ENCODE assay signal across 24 mouse cellular contexts in genomic region chr7:121848537-121849168, GRCm38 (mm10). TPM values are rescaled to one million over a fixed set of nuclear protein-coding genes. Genes with fewer than 3 reads are reported as not detected.
DNase-seq lines count a peak whose midpoint lies in the region; ATAC-seq lines count a peak whose summit lies in the region.
"Had no signal": no experiment of that assay in that cellular context is flagged by ENCODE, and none has a peak within 500 bp of the region (broad histone marks: within the 10 kb centered on the region; RNA-seq: fewer than 3 reads in every experiment).

No protein-coding gene starts in this region.

- no peak overlapping the region for H3K4me2 ChIP-seq in heart, embryonic 14.5 days (ENCODE audit: low read length)
- H3K4me2 ChIP-seq in liver, embryonic 11.5 days, result no peak overlapping the region
- no peak overlapping the region for H3K4me2 ChIP-seq in liver, embryonic 12.5 days
- no peak overlapping the region for H3K4me2 ChIP-seq in lung, embryonic 16.5 days (ENCODE audit: low read depth, low read length)
- H3K4me2 ChIP-seq in stomach, embryonic 15.5 days, result no peak overlapping the region
- H3K4me2 ChIP-seq: forebrain, embryonic 13.5 days; heart, embryonic 15.5 days; hindbrain, embryonic 14.5 days had no signal

- no peaks in the 10 kb centered on the region for H3K4me1 ChIP-seq in heart, embryonic 14.5 days (ENCODE audit: control insufficient read depth in 2 of 2, insufficient read depth in 2 of 2, low read length in 2 of 2)
- H3K4me1 ChIP-seq in liver, embryonic 11.5 days (replicated peaks; ENCODE audit: control insufficient read depth, insufficient read depth, low read length), result no peaks in the 10 kb centered on the region
- H3K4me1 ChIP-seq in liver, embryonic 12.5 days, result no peaks in the 10 kb centered on the region
- H3K4me1 ChIP-seq in lung, embryonic 16.5 days (replicated peaks; ENCODE audit: control insufficient read depth, insufficient read depth, low read length), result 0 out of 2 replicates have a peak, but pooled peaks cover 4% of the 10 kb centered on the region
- no peaks in the 10 kb centered on the region for H3K4me1 ChIP-seq in stomach, embryonic 15.5 days
- H3K4me1 ChIP-seq: forebrain, embryonic 13.5 days; heart, embryonic 15.5 days; hindbrain, embryonic 10.5 days had no signal

- peak; percentile 50; the same call in 1 of the 2 replicates for ATAC-seq in heart, embryonic 14.5 days (ENCODE audit: insufficient number of reproducible peaks, insufficient read depth, low FRiP score, low read depth)
- 0 out of 2 replicates have a peak, but pooled peaks have one; percentile 23 for ATAC-seq in liver, embryonic 11.5 days (replicated peaks; ENCODE audit: low FRiP score)
- no peak for ATAC-seq in liver, embryonic 12.5 days
- ATAC-seq in lung, embryonic 16.5 days (ENCODE audit: low read depth), result peak; percentile 81
- ATAC-seq in stomach, embryonic 15.5 days (ENCODE audit: insufficient read depth, low FRiP score, low read depth), result 0 out of 2 replicates have a peak, but pooled peaks have one; percentile 35
- ATAC-seq: activated CD4-positive, CD25-positive, alpha-beta regulatory T cell, adult 4 months; forebrain, embryonic 13.5 days; forebrain, postnatal 0 days; Patski had no signal

- whole genome bisulfite sequencing in heart, embryonic 14.5 days, result 79% methylated on average over 8 of the region's 9 CpGs
- 77% methylated on average over 8 of the region's 9 CpGs for WGBS in liver, embryonic 11.5 days
- WGBS in liver, embryonic 12.5 days (ENCODE audit: insufficient replicate concordance), result 70% methylated on average over 9 of the region's 9 CpGs
- 55% methylated on average over 8 of the region's 9 CpGs for WGBS in lung, embryonic 16.5 days
- WGBS in stomach, embryonic 15.5 days, result 57% methylated on average over 9 of the region's 9 CpGs

- H3K27ac ChIP-seq in heart, embryonic 14.5 days (replicated peaks in 1 of 2; ENCODE audit: control insufficient read depth in 1 of 2, insufficient read depth in 1 of 2, low read depth in 2 of 2, low read length in 2 of 2), result no peak overlapping the region
- H3K27ac ChIP-seq in liver, embryonic 11.5 days (ENCODE audit: low read depth, low read length), result no peak overlapping the region
- H3K27ac ChIP-seq in liver, embryonic 12.5 days, result no peak overlapping the region
- H3K27ac ChIP-seq in lung, embryonic 16.5 days (ENCODE audit: low read length), result peak overlapping the region; percentile 17; the same call in 1 of the 2 replicates
- H3K27ac ChIP-seq in stomach, embryonic 15.5 days, result no peak overlapping the region
- H3K27ac ChIP-seq: forebrain, embryonic 13.5 days; gastrocnemius, adult 2 months; heart, embryonic 15.5 days; hindbrain, embryonic 10.5 days; hindbrain, embryonic 14.5 days had no signal

- H3K27me3 ChIP-seq in heart, embryonic 14.5 days (ENCODE audit: control insufficient read depth, insufficient read depth, low read length), result no peaks in the 10 kb centered on the region
- H3K27me3 ChIP-seq in liver, embryonic 11.5 days (replicated peaks; ENCODE audit: control insufficient read depth, insufficient read depth, low read length), result no peaks in the 10 kb centered on the region
- H3K27me3 ChIP-seq in liver, embryonic 12.5 days (replicated peaks), result no peaks in the 10 kb centered on the region
- H3K27me3 ChIP-seq in lung, embryonic 16.5 days (ENCODE audit: control insufficient read depth, insufficient read depth, low read depth, low read length), result no peaks in the 10 kb centered on the region
- no peaks in the 10 kb centered on the region for H3K27me3 ChIP-seq in stomach, embryonic 15.5 days (replicated peaks)
- H3K27me3 ChIP-seq: CH12.LX; forebrain, embryonic 13.5 days; heart, embryonic 15.5 days; Patski had no signal

- H3K36me3 ChIP-seq in heart, embryonic 14.5 days (ENCODE audit: control insufficient read depth, insufficient read depth, low read length), result no peaks in the 10 kb centered on the region
- no peaks in the 10 kb centered on the region for H3K36me3 ChIP-seq in liver, embryonic 11.5 days (ENCODE audit: control insufficient read depth, insufficient read depth, low read length)
- no peaks in the 10 kb centered on the region for H3K36me3 ChIP-seq in liver, embryonic 12.5 days
- no peaks in the 10 kb centered on the region for H3K36me3 ChIP-seq in lung, embryonic 16.5 days (ENCODE audit: control insufficient read depth, insufficient read depth, low read length)
- H3K36me3 ChIP-seq in stomach, embryonic 15.5 days, result no peaks in the 10 kb centered on the region
- H3K36me3 ChIP-seq: heart, embryonic 15.5 days; hindbrain, embryonic 10.5 days had no signal

- H3K4me3 ChIP-seq in heart, embryonic 14.5 days (ENCODE audit: control insufficient read depth in 1 of 2, insufficient read depth in 1 of 2, low read depth in 1 of 2, low read length in 2 of 2), result no peak overlapping the region
- H3K4me3 ChIP-seq in liver, embryonic 11.5 days (ENCODE audit: low read depth, low read length), result no peak overlapping the region
- no peak overlapping the region for H3K4me3 ChIP-seq in liver, embryonic 12.5 days
- no peak overlapping the region for H3K4me3 ChIP-seq in lung, embryonic 16.5 days (ENCODE audit: low read length)
- H3K4me3 ChIP-seq in stomach, embryonic 15.5 days (replicated peaks), result no peak overlapping the region
- H3K4me3 ChIP-seq: forebrain, embryonic 13.5 days; gastrocnemius, adult 2 months; heart, embryonic 15.5 days; hindbrain, embryonic 10.5 days had no signal

- no peaks in the 10 kb centered on the region for H3K9me3 ChIP-seq in heart, embryonic 14.5 days (ENCODE audit: control insufficient read depth, low read length)
- no peaks in the 10 kb centered on the region for H3K9me3 ChIP-seq in liver, embryonic 11.5 days (ENCODE audit: control insufficient read depth, low read length)
- no peaks in the 10 kb centered on the region for H3K9me3 ChIP-seq in liver, embryonic 12.5 days (replicated peaks)
- H3K9me3 ChIP-seq in lung, embryonic 16.5 days (ENCODE audit: control insufficient read depth, low read length), result no peaks in the 10 kb centered on the region
- H3K9me3 ChIP-seq in stomach, embryonic 15.5 days, result no peaks in the 10 kb centered on the region
- H3K9me3 ChIP-seq: forebrain, embryonic 13.5 days; heart, embryonic 15.5 days; hindbrain, embryonic 10.5 days had no signal

- DNase-seq in heart, postnatal 25 days (ENCODE audit: low spot score), result no peak
- DNase-seq in liver, embryonic 11.5 days (ENCODE audit: low spot score), result no peak
- no peak for DNase-seq in lung, postnatal 36 days
- DNase-seq in frontal cortex, postnatal 10 days (ENCODE audit: low spot score in 2 of 2), result no peak
- DNase-seq: cerebellum, adult 11-12 months; cerebellum, adult 9-10 months; cerebellum, postnatal 25 days; forebrain, postnatal 0 days; gastrocnemius, adult 2 months; gastrocnemius, postnatal 25 days; heart, postnatal 14 days had no signal

- no peak overlapping the region for H3K9ac ChIP-seq in heart, embryonic 14.5 days (ENCODE audit: low read length)
- no peak overlapping the region for H3K9ac ChIP-seq in liver, embryonic 11.5 days (ENCODE audit: low read depth, low read length)
- H3K9ac ChIP-seq in liver, embryonic 12.5 days, result no peak overlapping the region
- H3K9ac ChIP-seq in lung, embryonic 16.5 days (ENCODE audit: low read length), result peak overlapping the region; percentile 11; the same call in 1 of the 2 replicates
- H3K9ac ChIP-seq in stomach, embryonic 15.5 days, result no peak overlapping the region
- H3K9ac ChIP-seq: forebrain, embryonic 13.5 days; forebrain, postnatal 0 days; heart, embryonic 15.5 days; hindbrain, embryonic 14.5 days had no signal

- intact Hi-C loops in heart, postnatal 25 days (cut with DNase I), result no loop called here

RNA-seq across cellular contexts. Expression of gene Scnn1b, which starts 16.2 kb away (rescaled TPM):
- 0.18 TPM in 1 of 2 replicates, not detected in the other for polyA plus RNA-seq in heart, embryonic 14.5 days (2014; fragmentation: Nextera tagmentation; extraction: Ambion mirVana)
- not detected for total RNA-seq in heart, postnatal 25 days (2021)
- polyA plus RNA-seq in liver, embryonic 11.5 days (2014; fragmentation: Nextera tagmentation; extraction: Ambion mirVana), result 0.08 TPM in 1 of 2 replicates, not detected in the other
- polyA plus RNA-seq in liver, embryonic 12.5 days (2016; fragmentation: Nextera tagmentation; extraction: Ambion mirVana), result 0.07 TPM in 1 of 2 replicates, not detected in the other
- polyA plus RNA-seq in lung, embryonic 16.5 days (2015; fragmentation: Nextera tagmentation; extraction: Ambion mirVana), result 7.1 and 7.4 TPM in 2 replicates
- polyA plus RNA-seq in stomach, embryonic 15.5 days (2015; fragmentation: Nextera tagmentation; extraction: Ambion mirVana), result 0.41 and 0.55 TPM in 2 replicates
- total RNA-seq: adrenal gland, postnatal 14 days; granulocyte monocyte progenitor cell, adult 5-6 weeks had no signal
- polyA plus RNA-seq: activated CD4-positive, CD25-positive, alpha-beta regulatory T cell, adult 4 months; forebrain, embryonic 13.5 days had no signal
